Mouse (Mus musculus): ENCODE results near the gene Sstr3.

- TF ChIP-seq EP300 (optimal IDR thresholded peaks at IDR 0.05) (no peak), CTCF (IDR thresholded peaks at IDR 0.05; ENCODE audit: low read depth) (no peak)
Measured at GRCm38 (mm10) chr15:78509297-78509899, 35.1 kb downstream of the Sstr3 start.
